In genomic region chr1:52748260-52748659, GRCm38 (mm10) we compare ENCODE assay signal across 10 mouse cellular contexts. TPM values are rescaled to one million over a fixed set of nuclear protein-coding genes. Genes with fewer than 3 reads are reported as not detected.
DNase-seq lines count a peak whose midpoint lies in the region; ATAC-seq and TF ChIP-seq lines count a peak whose summit lies in the region.
"Had no signal": no experiment of that assay in that cellular context is flagged by ENCODE, and none has a peak within 500 bp of the region (broad histone marks: within the 10 kb centered on the region; RNA-seq: fewer than 3 reads in every experiment).

No protein-coding gene starts in this region.

- H3K4me1 ChIP-seq in kidney, postnatal 0 days (replicated peaks; ENCODE audit: insufficient read depth, low read length) = no peaks in the 10 kb centered on the region
- H3K4me1 ChIP-seq in kidney, embryonic 16.5 days (ENCODE audit: insufficient read depth, low read length) = no peaks in the 10 kb centered on the region
- H3K4me1 ChIP-seq: embryonic facial prominence, embryonic 13.5 days; lung, embryonic 15.5 days had no signal

- ATAC-seq in kidney, postnatal 0 days (replicated peaks; ENCODE audit: low FRiP score, low read depth) = no peak
- no peak for ATAC-seq in kidney, embryonic 16.5 days (ENCODE audit: low FRiP score, low TSS enrichment)
- peak; percentile 87 for ATAC-seq in neutrophil, adult 5-6 weeks (ENCODE audit: extremely low read depth, insufficient number of reproducible peaks, low FRiP score, poor library complexity, severe bottlenecking)

- H3K27me3 ChIP-seq in kidney, postnatal 0 days (ENCODE audit: insufficient read depth, low read length) = no peaks in the 10 kb centered on the region
- H3K27me3 ChIP-seq in kidney, embryonic 16.5 days (ENCODE audit: insufficient read depth, low read length) = no peaks in the 10 kb centered on the region
- H3K27me3 ChIP-seq: embryonic facial prominence, embryonic 13.5 days; lung, embryonic 15.5 days had no signal

- no peaks in the 10 kb centered on the region for H3K9me3 ChIP-seq in kidney, postnatal 0 days (replicated peaks; ENCODE audit: low read length)
- H3K9me3 ChIP-seq in kidney, embryonic 16.5 days (ENCODE audit: low read length) = no peaks in the 10 kb centered on the region
- H3K9me3 ChIP-seq: embryonic facial prominence, embryonic 13.5 days; lung, embryonic 15.5 days had no signal

- H3K27ac ChIP-seq in kidney, postnatal 0 days = no peak overlapping the region
- no peak overlapping the region for H3K27ac ChIP-seq in kidney, embryonic 16.5 days (ENCODE audit: low read length)
- H3K27ac ChIP-seq: embryonic facial prominence, embryonic 13.5 days; lung, embryonic 15.5 days had no signal

- H3K4me2 ChIP-seq in kidney, postnatal 0 days (ENCODE audit: low read length) = no peak overlapping the region
- no peak overlapping the region for H3K4me2 ChIP-seq in kidney, embryonic 16.5 days (replicated peaks; ENCODE audit: low read depth, low read length)
- H3K4me2 ChIP-seq: embryonic facial prominence, embryonic 13.5 days; lung, embryonic 15.5 days had no signal

- H3K36me3 ChIP-seq in kidney, postnatal 0 days (ENCODE audit: insufficient read depth, low read length) = no peaks in the 10 kb centered on the region
- H3K36me3 ChIP-seq in kidney, embryonic 16.5 days (ENCODE audit: insufficient read depth, low read length) = no peaks in the 10 kb centered on the region
- H3K36me3 ChIP-seq: embryonic facial prominence, embryonic 13.5 days; lung, embryonic 15.5 days had no signal

- no peak overlapping the region for H3K4me3 ChIP-seq in kidney, postnatal 0 days (replicated peaks; ENCODE audit: low read depth, low read length)
- no peak overlapping the region for H3K4me3 ChIP-seq in kidney, embryonic 16.5 days (ENCODE audit: low read length)
- H3K4me3 ChIP-seq: embryonic facial prominence, embryonic 13.5 days; lung, embryonic 15.5 days had no signal

- intact Hi-C loops in left cerebral cortex, postnatal 25 days (cut with DNase I) = loop anchor here (1.0 kb wide), 1 partner anchor 100 kb away; no protein-coding TSS in a partner anchor

- TF ChIP-seq CTCF in kidney, postnatal 0 days (IDR thresholded peaks at IDR 0.05; ENCODE audit: low read depth) = peak; percentile 86

- WGBS in kidney, postnatal 0 days = 19% methylated on average over 3 of the region's 3 CpGs
- WGBS in kidney, embryonic 16.5 days = 24% methylated on average over 3 of the region's 3 CpGs

- no peak overlapping the region for H3K9ac ChIP-seq in kidney, postnatal 0 days (ENCODE audit: low read depth, low read length)
- H3K9ac ChIP-seq in kidney, embryonic 16.5 days (replicated peaks; ENCODE audit: low read length) = no peak overlapping the region
- H3K9ac ChIP-seq: embryonic facial prominence, embryonic 13.5 days; lung, embryonic 15.5 days had no signal

- peak; percentile 73 for DNase-seq in kidney, postnatal 0 days (ENCODE audit: low spot score)
- peak; percentile 80 for DNase-seq in NIH3T3 (ENCODE audit: low read depth)
- peak; percentile 70 for DNase-seq in cerebellum, adult 9-10 months
- peak; percentile 15 for DNase-seq in gastrocnemius, postnatal 25 days
- peak; percentile 58 to 61 for DNase-seq in left cerebral cortex, postnatal 25 days (ENCODE audit: low spot score in 2 of 2)
- peak; percentile 85 for DNase-seq in thymus, postnatal 4 days

RNA-seq across cellular contexts. Expression of gene Mfsd6, which starts 21.0 kb away (rescaled TPM):
- polyA plus RNA-seq in kidney, postnatal 0 days (2015; fragmentation: Nextera tagmentation; extraction: Ambion mirVana) = 3.0 and 3.2 TPM in 2 replicates
- 2.7 and 3.6 TPM in 2 replicates for polyA plus RNA-seq in kidney, embryonic 16.5 days (2015; fragmentation: Nextera tagmentation; extraction: Ambion mirVana)
- 1 to 10 TPM; 6.3 to 6.5 TPM for total RNA-seq in gastrocnemius, postnatal 25 days (2021)
- total RNA-seq in left cerebral cortex, postnatal 25 days (2021) = 10 to 100 TPM; 72.4 to 74.4 TPM
- 70.3 and 73.9 TPM in 2 replicates for total RNA-seq in neutrophil, adult 5-6 weeks (2017)

Comparison
In these comparisons a context has a peak if more than half of its experiments do, and no peak if none do; other contexts are left out.
1. DNase-seq: peak in every context shown above with its lines; median percentile 85 in thymus, postnatal 4 days; 80 in NIH3T3; 73 in kidney, postnatal 0 days; 70 in cerebellum, adult 9-10 months; 60 in left cerebral cortex, postnatal 25 days; 15 in gastrocnemius, postnatal 25 days.